Mouse (Mus musculus) retina, embryonic 14.5 days (tissue): Measurements from ENCODE around the gene Amy2a5.
"Not testable (repeated sequence)": the region's sequence is repeated elsewhere in the genome, so short reads cannot be mapped to it uniquely, and the experiment has no call there.

Experiments
- DNase-seq: peaks from one replicate; pipeline ENCODE4 v3.0.0-alpha.2; 2015; ENCODE audit warnings: low spot score

Amy2a5 gene

GRCm38 (mm10) chr3:113258737-113259136 is at the start of gene Amy2a5:
Gene Amy2a5, minus strand, starts transcription at chr3:113258837.
- not testable (repeated sequence) for DNase-seq

- DNase-seq: not testable (repeated sequence)
Measured at GRCm38 (mm10) chr3:113291349-113291748, 32.7 kb upstream of the Amy2a5 start, which contains the start of gene Amy2a4. Gene Amy2a4, minus strand, starts transcription at chr3:113291449.

- not testable (repeated sequence) for DNase-seq
Measured at GRCm38 (mm10) chr3:113280285-113280684, 21.6 kb upstream of the Amy2a5 start.

- not testable (repeated sequence) for DNase-seq
Measured at GRCm38 (mm10) chr3:113279586-113279985, 20.9 kb upstream of the Amy2a5 start.

- no peak for DNase-seq
Measured at GRCm38 (mm10) chr3:113227115-113227514, 31.5 kb downstream of the Amy2a5 start.
